Mouse (Mus musculus) thymus, adult 2 months (tissue): ENCODE measurements around the gene Snai3.

Experiments
- CTCF ChIP-seq: fragments of 200-500 bp; IDR thresholded peaks from 2 replicates; pipeline ENCODE4 v1.5.1; 2012; ENCODE audit warnings: mild to moderate bottlenecking, control low read depth, low read length, moderate library complexity, borderline replicate concordance; ENCODE audit not compliant: control insufficient read depth, poor library complexity, insufficient read depth; ENCODE audit errors: extremely low read depth
- POLR2A ChIP-seq: fragments of 200-500 bp; IDR thresholded peaks from 2 replicates; pipeline ENCODE4 v1.6.1; 2012; ENCODE audit warnings: mild to moderate bottlenecking, low read length, control low read depth, moderate library complexity; ENCODE audit not compliant: control insufficient read depth, poor library complexity, insufficient read depth; ENCODE audit errors: extremely low read depth

GRCm38 (mm10) chr8:122459218-122459900, 1.2 kb downstream of the Snai3 start:
- TF ChIP-seq POLR2A = no peak
- TF ChIP-seq CTCF = peak; percentile 79; the same call in 1 of the 2 replicates
